In genomic region chr2:17876942-17877341, GRCm38 (mm10) we compare ENCODE assay signal across 24 mouse cellular contexts.
"Had no signal": no experiment of that assay in that cellular context is flagged by ENCODE, and none has a peak within 500 bp of the region (broad histone marks: within the 10 kb centered on the region; RNA-seq: fewer than 3 reads in every experiment).

No protein-coding gene starts in this region.

- H3K9ac ChIP-seq: heart, embryonic 13.5 days; heart, embryonic 15.5 days; hindbrain, embryonic 13.5 days; hindbrain, embryonic 15.5 days; kidney, embryonic 15.5 days; limb, embryonic 12.5 days; liver, embryonic 13.5 days; liver, embryonic 15.5 days had no signal

- H3K36me3 ChIP-seq: heart, embryonic 13.5 days; heart, embryonic 15.5 days; hindbrain, embryonic 13.5 days; hindbrain, embryonic 15.5 days; kidney, embryonic 15.5 days; limb, embryonic 10.5 days; limb, embryonic 12.5 days; liver, embryonic 13.5 days; liver, embryonic 15.5 days had no signal

- H3K4me1 ChIP-seq: hindbrain, embryonic 15.5 days; limb, embryonic 12.5 days; liver, embryonic 13.5 days; liver, embryonic 15.5 days had no signal

- H3K27ac ChIP-seq: heart, adult 2 months; heart, embryonic 13.5 days; heart, embryonic 15.5 days; hindbrain, embryonic 13.5 days; hindbrain, embryonic 15.5 days; hindbrain, postnatal 0 days; kidney, embryonic 15.5 days; kidney, postnatal 0 days; layer of hippocampus, adult 2 months; left cerebral cortex, adult 2 months; limb, embryonic 10.5 days; limb, embryonic 12.5 days; liver, embryonic 13.5 days; liver, embryonic 15.5 days had no signal

- H3K27me3 ChIP-seq: heart, embryonic 13.5 days; heart, embryonic 15.5 days; hindbrain, embryonic 13.5 days; hindbrain, embryonic 15.5 days; kidney, embryonic 15.5 days; limb, embryonic 12.5 days; liver, embryonic 13.5 days; liver, embryonic 15.5 days had no signal

- H3K9me3 ChIP-seq: heart, embryonic 13.5 days; heart, embryonic 15.5 days; hindbrain, embryonic 13.5 days; hindbrain, embryonic 15.5 days; kidney, embryonic 15.5 days; limb, embryonic 10.5 days; limb, embryonic 12.5 days; liver, embryonic 13.5 days; liver, embryonic 15.5 days had no signal

- DNase-seq: gastrocnemius, postnatal 14 days; gastrocnemius, postnatal 36 days; heart, adult 11 months; heart, adult 2 months; heart, postnatal 14 days; heart, postnatal 36 days; kidney, adult 18-20 months; kidney, adult 8-10 months; kidney, postnatal 14 days; kidney, postnatal 4 days; liver; liver, embryonic 13.5 days had no signal

- H3K4me3 ChIP-seq: heart, adult 2 months; heart, embryonic 13.5 days; heart, embryonic 15.5 days; hindbrain, embryonic 13.5 days; hindbrain, embryonic 15.5 days; kidney, embryonic 15.5 days; layer of hippocampus, adult 2 months; left cerebral cortex, adult 2 months; limb, embryonic 10.5 days; limb, embryonic 12.5 days; liver, embryonic 13.5 days; liver, embryonic 15.5 days had no signal
